Mouse (Mus musculus) intestine, embryonic 14.5 days (tissue): Measurements from ENCODE around the gene Arhgef26. TPM values are rescaled to one million over a fixed set of nuclear protein-coding genes. Genes with fewer than 3 reads are reported as not detected.

Source experiments
- ATAC-seq: fragments of 200-750 bp; cut with Nextera tagmentation; replicated peaks from 2 replicates; pipeline ENCODE4 v1.8.0; 2017; ENCODE audit warnings: low read depth, moderate number of reproducible peaks, moderate TSS enrichment, moderate library complexity; ENCODE audit not compliant: low FRiP score, low TSS enrichment
- DNase-seq: peaks from one replicate; pipeline ENCODE4 v3.0.0-alpha.2; 2018; ENCODE audit warnings: low spot score
- H3K27ac ChIP-seq: fragments of 300-500 bp; sonication (generic); 2 replicates; pipeline ENCODE4 v1.5.1; 2014; ENCODE audit warnings: low read depth, mild to moderate bottlenecking, control low read depth
- H3K27me3 ChIP-seq: fragments of 300-500 bp; sonication (generic); replicated peaks from 2 replicates; pipeline ENCODE4 v1.6.1; 2014; ENCODE audit warnings: low read length, control low read depth; ENCODE audit not compliant: control insufficient read depth, insufficient read depth
- H3K36me3 ChIP-seq: fragments of 300-500 bp; sonication (generic); 2 replicates; pipeline ENCODE4 v1.6.1; 2014; ENCODE audit warnings: low read length, control low read depth; ENCODE audit not compliant: control insufficient read depth, insufficient read depth
- H3K4me1 ChIP-seq: fragments of 300-500 bp; sonication (generic); replicated peaks from 2 replicates; pipeline ENCODE4 v1.6.1; 2014; ENCODE audit warnings: low read length, control low read depth, mixed read lengths; ENCODE audit not compliant: control insufficient read depth, insufficient read depth
- H3K4me2 ChIP-seq: fragments of 300-500 bp; sonication (generic); 2 replicates; pipeline ENCODE4 v1.6.1; 2014; ENCODE audit warnings: low read length
- H3K4me3 ChIP-seq: fragments of 300-500 bp; sonication (generic); 2 replicates; pipeline ENCODE4 v1.5.1; 2014; ENCODE audit warnings: low read depth, low read length, control low read depth, mixed read lengths
- H3K9ac ChIP-seq: fragments of 300-500 bp; sonication (generic); 2 replicates; pipeline ENCODE4 v1.6.1; 2014; ENCODE audit warnings: mild to moderate bottlenecking, low read length
- H3K9me3 ChIP-seq: fragments of 300-500 bp; sonication (generic); 2 replicates; pipeline ENCODE4 v1.6.1; 2016; ENCODE audit warnings: low read length, control low read depth; ENCODE audit not compliant: control insufficient read depth
- WGBS: fragments of 180-500 bp; shearing (Covaris S2); extraction: QIAGEN DNeasy Blood & Tissue Kit; methylation state at CpG from one replicate; pipeline ENCODE4 v1.1.7; 2014; 5-methylcytosine and 5-hydroxymethylcytosine counted together
- polyA plus RNA-seq: library from polyadenylated mRNA; unstranded; fragments of >200 nt; fragmentation: Nextera tagmentation; extraction: Ambion mirVana; gene quantifications from 2 replicates; pipeline ENCODE4 v1.2.1, GENCODE M21; 2014

Arhgef26 gene
- polyA plus RNA-seq, 1 experiment from 2014 or later, result 14.6 TPM

- H3K4me2 ChIP-seq, result no peak overlapping the region
- no peaks in the 10 kb centered on the region for H3K4me1 ChIP-seq
- peaks cover 5% of the 10 kb centered on the region; the same call in 1 of the 2 replicates for H3K36me3 ChIP-seq
- H3K27me3 ChIP-seq, result no peaks in the 10 kb centered on the region
- no peak overlapping the region for H3K4me3 ChIP-seq
- 83% methylated on average over 7 of the region's 7 CpGs for WGBS
- ATAC-seq (no peak), DNase-seq (no peak)
- no peak overlapping the region for H3K9ac ChIP-seq
- no peaks in the 10 kb centered on the region for H3K9me3 ChIP-seq
- H3K27ac ChIP-seq, result no peak overlapping the region
These were observed 108.1 kb downstream of the Arhgef26 start for GRCm38 (mm10) chr3:62446271-62446670.

GRCm38 (mm10) chr3:62447151-62447550 is 109.0 kb downstream of the Arhgef26 start:
- WGBS, result 78% methylated on average over 8 of the region's 8 CpGs
- H3K4me3 ChIP-seq, result no peak overlapping the region
- H3K27me3 ChIP-seq, result no peaks in the 10 kb centered on the region
- H3K9me3 ChIP-seq, result no peaks in the 10 kb centered on the region
- H3K36me3 ChIP-seq, result peaks cover 5% of the 10 kb centered on the region; the same call in 1 of the 2 replicates
- no peak overlapping the region for H3K4me2 ChIP-seq
- no peaks in the 10 kb centered on the region for H3K4me1 ChIP-seq
- DNase-seq (no peak), ATAC-seq (no peak)
- no peak overlapping the region for H3K9ac ChIP-seq
- H3K27ac ChIP-seq, result no peak overlapping the region

GRCm38 (mm10) chr3:62449871-62450496 is 111.8 kb downstream of the Arhgef26 start:
- H3K9me3 ChIP-seq, result no peaks in the 10 kb centered on the region
- no peaks in the 10 kb centered on the region for H3K27me3 ChIP-seq
- WGBS, result 92% methylated on average over 4 of the region's 4 CpGs
- H3K9ac ChIP-seq, result no peak overlapping the region
- peaks cover 5% of the 10 kb centered on the region; the same call in 1 of the 2 replicates for H3K36me3 ChIP-seq
- H3K4me1 ChIP-seq, result no peaks in the 10 kb centered on the region
- no peak overlapping the region for H3K27ac ChIP-seq
- ATAC-seq (no peak), DNase-seq (no peak)
- H3K4me3 ChIP-seq, result no peak overlapping the region
- H3K4me2 ChIP-seq, result no peak overlapping the region

GRCm38 (mm10) chr3:62452961-62453360 is 114.8 kb downstream of the Arhgef26 start:
- 64% methylated on average over 4 of the region's 4 CpGs for WGBS

GRCm38 (mm10) chr3:62454096-62454495 is 116.0 kb downstream of the Arhgef26 start:
- Histone ChIP-seq H3K9ac (no peak overlapping the region), H3K27ac (peak overlapping the region; percentile 67; the same call in 1 of the 2 replicates), H3K4me1 (no peaks in the 10 kb centered on the region), H3K36me3 (peaks cover 5% of the 10 kb centered on the region), H3K4me2 (no peak overlapping the region), H3K9me3 (no peaks in the 10 kb centered on the region), H3K27me3 (no peaks in the 10 kb centered on the region), H3K4me3 (no peak overlapping the region)
- ATAC-seq, result peak; percentile 46
- peak; percentile 63 for DNase-seq
- WGBS, result 51% methylated on average over 3 of the region's 3 CpGs

More at GRCm38 (mm10) chr3:62452961-62453360, 114.8 kb downstream of the Arhgef26 start:
- Histone ChIP-seq H3K27ac (0 out of 2 replicates have a peak overlapping the region, but pooled peaks have one; percentile 67), H3K4me2 (no peak overlapping the region), H3K36me3 (peaks cover 5% of the 10 kb centered on the region), H3K4me1 (no peaks in the 10 kb centered on the region), H3K9me3 (no peaks in the 10 kb centered on the region), H3K9ac (no peak overlapping the region), H3K27me3 (no peaks in the 10 kb centered on the region), H3K4me3 (no peak overlapping the region)
- ATAC-seq (no peak), DNase-seq (no peak)

GRCm38 (mm10) chr3:62455854-62456253 is 117.7 kb downstream of the Arhgef26 start:
- no peak overlapping the region for H3K27ac ChIP-seq
- DNase-seq (no peak), ATAC-seq (no peak)
- H3K36me3 ChIP-seq, result peaks cover 17% of the 10 kb centered on the region
- H3K9ac ChIP-seq, result no peak overlapping the region
- no peaks in the 10 kb centered on the region for H3K27me3 ChIP-seq
- WGBS, result 75% methylated on average over 1 of the region's 1 CpGs
- H3K4me1 ChIP-seq, result no peaks in the 10 kb centered on the region
- H3K4me3 ChIP-seq, result no peak overlapping the region
- no peaks in the 10 kb centered on the region for H3K9me3 ChIP-seq
- H3K4me2 ChIP-seq, result no peak overlapping the region

GRCm38 (mm10) chr3:62458284-62459013 is 120.3 kb downstream of the Arhgef26 start:
- H3K4me3 ChIP-seq, result no peak overlapping the region
- no peaks in the 10 kb centered on the region for H3K27me3 ChIP-seq
- no peaks in the 10 kb centered on the region for H3K4me1 ChIP-seq
- H3K9me3 ChIP-seq, result no peaks in the 10 kb centered on the region
- 34% methylated on average over 6 of the region's 6 CpGs for WGBS
- no peak overlapping the region for H3K27ac ChIP-seq
- DNase-seq (peak; percentile 79), ATAC-seq (peak; percentile 70; the same call in 1 of the 2 replicates)
- no peak overlapping the region for H3K4me2 ChIP-seq
- no peak overlapping the region for H3K9ac ChIP-seq
- H3K36me3 ChIP-seq, result peaks cover 42% of the 10 kb centered on the region

- H3K27me3 ChIP-seq, result no peaks in the 10 kb centered on the region
- 87% methylated on average over 6 of the region's 6 CpGs for WGBS
- H3K4me3 ChIP-seq, result no peak overlapping the region
- DNase-seq (no peak), ATAC-seq (no peak)
- H3K36me3 ChIP-seq, result peaks cover 50% of the 10 kb centered on the region
- no peaks in the 10 kb centered on the region for H3K9me3 ChIP-seq
- H3K4me2 ChIP-seq, result no peak overlapping the region
- H3K9ac ChIP-seq, result no peak overlapping the region
- no peak overlapping the region for H3K27ac ChIP-seq
- H3K4me1 ChIP-seq, result no peaks in the 10 kb centered on the region
These were observed 121.3 kb downstream of the Arhgef26 start for GRCm38 (mm10) chr3:62459483-62459882.
